Mouse (Mus musculus) heart, embryonic 13.5 days (tissue): Measurements from ENCODE around the gene Lurap1. TPM values are rescaled to one million over a fixed set of nuclear protein-coding genes. Genes with fewer than 3 reads are reported as not detected.
A peak's percentile ranks its signal among the peaks of the same experiment; 100 is the strongest.

Experiments
- ATAC-seq: fragments of 200-750 bp; cut with Nextera tagmentation; 2 replicates; pipeline ENCODE4 v1.8.0; 2017; ENCODE audit warnings: moderate TSS enrichment; ENCODE audit not compliant: insufficient number of reproducible peaks, low FRiP score, low TSS enrichment; ENCODE audit errors: extremely low read depth
- H3K27ac ChIP-seq: fragments of 300-500 bp; sonication (generic); replicated peaks from 2 replicates; pipeline ENCODE4 v1.5.1; 2015; ENCODE audit warnings: moderate library complexity, mild to moderate bottlenecking, inconsistent platforms
- H3K27me3 ChIP-seq: fragments of 300-500 bp; sonication (generic); replicated peaks from 2 replicates; pipeline ENCODE4 v1.6.1; 2015; ENCODE audit warnings: mild to moderate bottlenecking, inconsistent platforms
- H3K36me3 ChIP-seq: fragments of 300-500 bp; sonication (generic); 2 replicates; pipeline ENCODE4 v1.6.1; 2015; ENCODE audit warnings: mild to moderate bottlenecking, inconsistent platforms
- H3K4me1 ChIP-seq: fragments of 300-500 bp; sonication (generic); 2 replicates; pipeline ENCODE4 v1.6.1; 2015; ENCODE audit warnings: inconsistent platforms
- H3K4me2 ChIP-seq: fragments of 300-500 bp; sonication (generic); 2 replicates; pipeline ENCODE4 v1.6.1; 2015; ENCODE audit warnings: inconsistent platforms, mild to moderate bottlenecking, moderate library complexity
- H3K4me3 ChIP-seq: fragments of 300-500 bp; sonication (generic); 2 replicates; pipeline ENCODE4 v1.5.1; 2015; ENCODE audit warnings: moderate library complexity, mild to moderate bottlenecking, inconsistent platforms
- H3K9ac ChIP-seq: fragments of 300-500 bp; sonication (generic); 2 replicates; pipeline ENCODE4 v1.6.1; 2015; ENCODE audit warnings: inconsistent platforms, mild to moderate bottlenecking, moderate library complexity
- H3K9me3 ChIP-seq: fragments of 300-500 bp; sonication (generic); 2 replicates; pipeline ENCODE4 v1.6.1; 2016; ENCODE audit warnings: inconsistent platforms
- WGBS: fragments of 180-500 bp; shearing (Covaris S2); methylation state at CpG from one replicate; pipeline ENCODE4 v1.1.7; 2015; ENCODE audit warnings: mixed read lengths; 5-methylcytosine and 5-hydroxymethylcytosine counted together
- polyA plus RNA-seq: library from polyadenylated mRNA; unstranded; fragments of >200 nt; fragmentation: Nextera tagmentation; extraction: Ambion mirVana; gene quantifications from 2 replicates; pipeline ENCODE4 v1.2.1, GENCODE M21; 2015

Lurap1 gene
- polyA plus RNA-seq, 1 experiment from 2014 or later: 1.8 TPM

DNA sequence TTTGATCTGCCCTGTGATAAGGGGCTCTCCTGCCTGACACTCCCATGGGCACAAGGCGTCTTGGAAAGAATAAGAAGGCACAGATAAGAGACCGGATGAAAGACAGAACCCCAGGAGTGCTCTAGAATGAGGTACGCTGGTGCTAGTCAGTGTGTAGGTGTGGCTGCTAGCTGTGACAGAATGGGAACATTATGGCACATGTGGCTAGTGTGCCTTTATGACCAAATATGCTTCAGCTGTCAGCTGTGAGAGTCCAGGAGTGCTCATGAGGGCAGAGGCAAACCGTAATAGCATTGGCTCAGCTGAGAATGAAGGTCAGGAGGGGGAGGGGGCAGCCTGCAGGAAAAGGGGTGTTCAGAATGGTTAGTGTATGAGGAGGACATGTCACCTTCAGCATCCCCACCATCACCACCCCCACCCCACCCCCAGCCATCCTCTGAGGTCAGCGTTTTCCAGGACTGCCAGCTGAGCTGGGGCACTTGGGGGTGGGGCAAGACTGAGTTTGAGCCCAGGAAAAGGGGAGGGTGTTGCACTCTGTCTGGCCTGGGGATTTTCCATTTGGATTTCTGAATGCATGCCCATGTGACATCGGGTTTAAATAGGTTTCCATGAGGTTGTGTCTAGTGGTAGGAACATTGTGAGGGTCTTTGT is 23.5 kb upstream of the Lurap1 start:
- Histone ChIP-seq H3K36me3 (no peaks in the 10 kb centered on the region), H3K4me1 (peaks cover 46% of the 10 kb centered on the region), H3K9me3 (no peaks in the 10 kb centered on the region), H3K27me3 (no peaks in the 10 kb centered on the region), H3K27ac (peak overlapping the region; percentile 89), H3K4me2 (peak overlapping the region; percentile 11; the same call in 1 of the 2 replicates), H3K4me3 (no peak overlapping the region), H3K9ac (peak overlapping the region; percentile 52; the same call in 1 of the 2 replicates)
- ATAC-seq: peak; percentile 23; the same call in 1 of the 2 replicates
- 18% methylated on average over 6 of the region's 6 CpGs for WGBS

DNA sequence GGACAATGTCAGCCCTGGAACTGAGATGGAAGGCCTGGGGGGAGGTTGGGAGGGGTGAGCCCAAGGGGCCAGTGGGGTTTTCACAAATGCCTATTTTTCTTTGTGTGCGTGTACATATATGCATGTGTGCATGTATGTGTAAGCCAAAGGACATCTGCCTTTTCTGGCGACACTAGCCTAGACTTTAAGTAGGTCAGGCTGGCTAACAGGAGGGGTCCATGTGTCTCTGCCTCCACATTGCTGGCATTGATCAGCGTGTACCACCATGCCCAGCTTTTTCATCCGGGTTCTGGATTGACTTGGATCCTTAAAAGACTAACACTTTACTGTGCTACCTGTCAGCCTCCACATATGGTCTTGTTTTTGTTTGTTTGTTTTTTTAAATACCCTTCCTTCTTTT is 22.6 kb upstream of the Lurap1 start:
- Histone ChIP-seq H3K9ac (no peak overlapping the region), H3K4me1 (peaks cover 46% of the 10 kb centered on the region), H3K36me3 (no peaks in the 10 kb centered on the region), H3K9me3 (no peaks in the 10 kb centered on the region), H3K4me3 (no peak overlapping the region), H3K27me3 (no peaks in the 10 kb centered on the region), H3K4me2 (no peak overlapping the region), H3K27ac (peak overlapping the region; percentile 89)
- no peak for ATAC-seq
- 82% methylated on average over 4 of the region's 4 CpGs for WGBS

DNA sequence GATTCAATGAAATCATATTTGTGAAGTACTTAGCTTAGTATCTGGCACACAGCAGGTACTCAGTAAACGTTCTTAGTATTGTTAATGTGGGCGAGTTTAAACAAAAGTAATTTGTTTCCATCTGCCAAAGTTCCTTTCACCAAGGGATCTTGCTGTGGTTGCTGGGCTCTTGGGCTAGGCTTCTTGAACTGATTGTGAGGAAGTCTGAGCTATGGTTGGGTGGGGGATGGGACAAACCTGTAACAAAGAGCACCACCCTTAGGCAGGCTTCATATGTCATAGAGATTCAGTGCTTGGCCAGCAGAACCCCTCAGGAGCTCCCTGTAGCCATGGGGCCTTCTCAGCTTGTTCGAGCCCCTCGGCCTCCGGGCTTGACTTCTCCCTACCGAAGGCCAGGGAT is 21.9 kb upstream of the Lurap1 start, which contains the start of the genes 1700042G07Rik and Gm49337:
Gene 1700042G07Rik, plus strand, starts transcription at position 301 of the 400 bp plus-strand sequence.
Gene Gm49337, plus strand, starts transcription at position 313 of the 400 bp plus-strand sequence.
- Histone ChIP-seq H3K27ac (peak within 1 kb of the TSS; percentile 89), H3K9ac (0 out of 2 replicates have a peak within 1 kb of the TSS, but pooled peaks have one; percentile 52), H3K9me3 (no peaks in the 10 kb centered on the region), H3K27me3 (no peaks in the 10 kb centered on the region), H3K36me3 (no peaks in the 10 kb centered on the region), H3K4me2 (no peak within 1 kb of the TSS), H3K4me1 (peaks cover 46% of the 10 kb centered on the region), H3K4me3 (no peak within 1 kb of the TSS)
- WGBS: 84% methylated on average over 6 of the region's 6 CpGs
- no peak for ATAC-seq

DNA sequence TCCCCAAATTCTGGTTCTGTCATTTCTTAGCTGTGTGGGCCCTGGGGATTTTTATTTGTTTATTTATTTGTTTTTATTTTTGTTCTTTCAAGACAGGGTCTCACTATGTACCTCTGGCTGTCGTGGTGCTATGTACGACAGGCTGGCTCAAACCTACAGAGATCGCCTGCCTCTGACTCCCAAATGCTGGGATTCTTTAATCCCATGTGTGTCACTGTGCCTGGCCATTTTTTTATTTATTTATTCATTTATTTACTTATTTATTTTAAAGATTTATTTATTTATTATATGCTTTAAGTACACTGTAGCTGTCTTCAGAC is 18.2 kb upstream of the Lurap1 start:
- no peaks in the 10 kb centered on the region for H3K27me3 ChIP-seq
- peaks cover 17% of the 10 kb centered on the region for H3K4me1 ChIP-seq
- H3K4me2 ChIP-seq: no peak overlapping the region
- no peaks in the 10 kb centered on the region for H3K36me3 ChIP-seq
- WGBS: 68% methylated on average over 3 of the region's 3 CpGs
- no peak overlapping the region for H3K9ac ChIP-seq
- no peaks in the 10 kb centered on the region for H3K9me3 ChIP-seq
- H3K27ac ChIP-seq: no peak overlapping the region
- H3K4me3 ChIP-seq: no peak overlapping the region
- ATAC-seq: no peak

DNA sequence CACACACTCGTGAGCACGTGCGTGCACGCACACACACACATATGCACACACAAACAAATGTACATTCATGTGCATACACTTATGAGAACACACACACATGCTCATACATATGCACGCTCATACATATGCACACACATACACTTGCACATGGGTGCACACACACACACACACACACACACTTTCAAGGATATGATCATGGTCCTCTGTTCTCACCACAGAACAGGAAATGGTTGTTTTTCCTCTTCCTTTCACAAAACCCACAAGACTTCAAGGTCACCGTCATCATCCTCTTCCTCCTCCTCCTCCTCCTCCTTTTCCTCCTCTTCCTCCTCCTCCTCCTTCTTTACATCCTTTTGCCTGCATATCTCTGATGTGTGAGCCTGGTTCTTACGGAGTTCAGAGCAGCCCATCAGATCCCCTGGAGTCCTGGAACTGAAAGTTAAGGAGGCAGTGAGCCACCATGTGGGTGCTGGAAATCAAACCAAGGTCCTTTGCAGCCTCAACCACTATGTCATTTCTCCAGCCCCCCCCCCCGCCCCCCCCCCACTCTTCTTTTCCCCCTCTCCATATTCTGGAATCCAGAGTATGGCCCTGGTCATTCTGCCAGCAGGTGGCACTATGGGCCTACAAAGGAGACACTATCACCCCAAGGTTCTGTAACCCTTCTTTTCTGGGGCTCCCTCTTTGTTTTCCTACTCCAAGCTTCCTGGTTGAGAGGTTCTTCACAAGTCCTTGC is 17.6 kb upstream of the Lurap1 start:
- Histone ChIP-seq H3K4me1 (peaks cover 12% of the 10 kb centered on the region; the same call in 1 of the 2 replicates), H3K27ac (no peak overlapping the region), H3K9me3 (no peaks in the 10 kb centered on the region), H3K9ac (0 out of 2 replicates have a peak overlapping the region, but pooled peaks have one; percentile 28), H3K27me3 (no peaks in the 10 kb centered on the region), H3K36me3 (no peaks in the 10 kb centered on the region), H3K4me2 (no peak overlapping the region), H3K4me3 (no peak overlapping the region)
- no peak for ATAC-seq
- WGBS: 72% methylated on average over 7 of the region's 8 CpGs

DNA sequence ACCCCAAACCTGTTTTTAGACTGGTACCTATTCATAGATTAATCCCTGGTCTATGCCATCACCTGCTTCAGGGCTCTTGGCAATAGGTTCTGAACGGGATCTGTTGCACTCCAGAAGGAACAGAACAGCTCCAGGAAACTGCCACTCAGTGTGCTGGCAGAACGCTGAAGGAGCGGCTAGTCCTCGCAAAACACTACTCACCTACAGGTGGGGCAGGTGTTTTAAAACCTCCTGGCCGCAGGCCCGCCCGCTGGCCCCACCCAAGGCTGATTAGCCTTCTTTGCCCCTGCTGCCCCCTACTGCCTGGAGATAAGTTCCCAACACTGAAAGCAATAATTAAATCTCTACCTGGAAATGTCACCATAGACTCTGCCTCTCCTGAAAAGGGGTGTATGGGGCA is 16.3 kb upstream of the Lurap1 start, which contains the start of gene Tspan1:
Gene Tspan1, minus strand, starts transcription at position 198 of the 400 bp plus-strand sequence.
- no peaks in the 10 kb centered on the region for H3K36me3 ChIP-seq
- H3K4me1 ChIP-seq: peaks cover 14% of the 10 kb centered on the region; the same call in 1 of the 2 replicates
- no peaks in the 10 kb centered on the region for H3K27me3 ChIP-seq
- H3K9ac ChIP-seq: no peak within 1 kb of the TSS
- H3K4me2 ChIP-seq: no peak within 1 kb of the TSS
- ATAC-seq: no peak
- no peak within 1 kb of the TSS for H3K4me3 ChIP-seq
- H3K27ac ChIP-seq: no peak within 1 kb of the TSS
- H3K9me3 ChIP-seq: no peaks in the 10 kb centered on the region
- WGBS: 25% methylated on average over 7 of the region's 7 CpGs

DNA sequence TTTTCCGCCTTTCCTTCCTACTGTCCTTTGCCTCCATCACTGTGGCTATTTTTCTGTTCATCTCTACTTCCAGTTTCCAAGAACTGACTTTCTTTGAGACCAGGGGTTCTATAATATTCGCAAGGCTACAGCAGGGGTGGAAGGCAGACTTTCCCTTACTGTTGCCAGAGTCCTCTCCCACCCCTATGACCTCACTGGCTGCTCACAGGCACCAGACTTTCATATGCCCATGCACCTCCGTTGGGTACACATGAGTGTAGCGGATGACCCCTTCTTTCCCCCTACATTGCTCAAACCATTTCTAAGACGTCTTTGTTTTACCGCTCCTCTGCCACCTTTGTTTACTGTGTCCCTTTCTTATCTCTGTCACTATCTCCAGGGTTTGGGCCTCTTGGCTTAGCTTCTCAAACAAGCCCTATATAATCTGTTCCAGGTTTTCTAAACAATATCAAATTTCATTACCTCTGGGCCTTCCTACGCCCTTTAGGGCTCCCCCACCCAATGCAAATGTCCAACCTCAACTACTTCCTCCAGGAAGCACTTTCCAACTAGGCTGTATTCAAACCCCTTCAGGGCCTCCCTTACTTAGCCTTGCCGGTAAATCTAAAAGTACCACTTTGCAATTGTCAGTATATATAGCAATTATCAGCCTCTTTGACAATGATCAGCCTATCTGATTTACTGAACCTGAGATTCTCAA is 14.7 kb upstream of the Lurap1 start:
- Histone ChIP-seq H3K27ac (no peak overlapping the region), H3K36me3 (peaks cover 6% of the 10 kb centered on the region; the same call in 1 of the 2 replicates), H3K27me3 (no peaks in the 10 kb centered on the region), H3K9ac (no peak overlapping the region), H3K4me2 (no peak overlapping the region), H3K9me3 (no peaks in the 10 kb centered on the region), H3K4me1 (peaks cover 24% of the 10 kb centered on the region), H3K4me3 (no peak overlapping the region)
- WGBS: 70% methylated on average over 8 of the region's 8 CpGs
- no peak for ATAC-seq

DNA sequence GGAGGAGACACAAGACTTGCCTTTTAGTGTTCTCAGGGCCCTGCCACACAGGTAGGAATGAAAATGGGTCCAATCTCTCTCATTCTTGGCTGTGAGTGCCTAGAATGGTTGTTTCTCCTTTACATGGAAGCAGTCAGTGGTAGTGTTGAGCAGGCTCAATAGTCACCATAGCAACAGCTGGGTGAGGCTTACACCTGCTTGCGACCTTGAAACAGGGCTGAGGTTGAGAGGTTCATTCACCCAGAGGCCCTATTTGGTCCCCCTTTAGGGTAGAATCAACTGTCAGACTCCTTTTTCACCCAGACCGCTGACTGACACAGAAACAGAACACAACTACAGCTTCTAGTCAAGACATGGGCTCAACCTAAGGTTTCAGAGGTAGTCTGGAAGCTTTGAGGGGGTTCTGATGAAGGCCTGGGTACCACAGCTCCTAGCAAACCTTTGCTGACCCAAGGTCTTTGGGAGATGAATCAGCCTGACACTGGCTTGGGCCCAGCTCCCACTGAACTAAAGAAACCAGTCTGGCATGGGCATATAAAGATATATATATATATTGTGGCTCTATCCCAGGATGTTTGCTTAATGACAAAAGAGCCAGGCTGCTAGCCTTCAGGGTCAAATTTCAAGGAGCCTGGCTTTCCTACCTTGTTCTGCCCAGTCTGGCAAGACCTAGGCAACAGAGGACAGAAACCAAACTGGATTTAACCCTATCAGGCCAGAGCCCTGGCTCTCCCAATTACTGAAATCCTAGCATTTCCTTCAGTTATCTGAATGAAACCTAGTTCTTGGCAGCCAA is 13.8 kb upstream of the Lurap1 start:
- Histone ChIP-seq H3K4me3 (no peak overlapping the region), H3K27me3 (no peaks in the 10 kb centered on the region), H3K4me2 (no peak overlapping the region), H3K36me3 (peaks cover 15% of the 10 kb centered on the region), H3K9ac (no peak overlapping the region), H3K27ac (0 out of 2 replicates have a peak overlapping the region, but pooled peaks have one; percentile 1), H3K4me1 (peaks cover 33% of the 10 kb centered on the region), H3K9me3 (no peaks in the 10 kb centered on the region)
- ATAC-seq: no peak
- WGBS: 83% methylated on average over 2 of the region's 2 CpGs

DNA sequence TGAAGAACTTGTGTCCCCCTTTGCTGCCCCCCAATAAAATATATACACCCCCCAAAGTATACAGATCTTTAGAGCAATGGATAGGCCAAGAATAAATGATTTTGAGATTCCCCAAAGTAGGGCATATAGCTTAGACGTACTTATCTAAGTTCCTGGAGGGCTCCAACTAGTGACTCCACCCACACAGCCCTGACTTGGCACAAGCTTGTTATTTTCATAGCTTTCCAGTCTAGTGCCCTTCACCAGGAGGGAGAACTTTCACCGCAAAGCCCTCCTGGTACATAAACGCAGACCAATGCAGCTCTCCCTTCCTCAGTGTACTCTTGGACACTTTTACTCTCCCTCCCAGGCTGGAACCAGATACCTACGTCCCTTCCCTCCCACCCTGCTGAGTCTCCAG is 11.0 kb upstream of the Lurap1 start:
- ATAC-seq: no peak
- 71% methylated on average over 4 of the region's 4 CpGs for WGBS

DNA sequence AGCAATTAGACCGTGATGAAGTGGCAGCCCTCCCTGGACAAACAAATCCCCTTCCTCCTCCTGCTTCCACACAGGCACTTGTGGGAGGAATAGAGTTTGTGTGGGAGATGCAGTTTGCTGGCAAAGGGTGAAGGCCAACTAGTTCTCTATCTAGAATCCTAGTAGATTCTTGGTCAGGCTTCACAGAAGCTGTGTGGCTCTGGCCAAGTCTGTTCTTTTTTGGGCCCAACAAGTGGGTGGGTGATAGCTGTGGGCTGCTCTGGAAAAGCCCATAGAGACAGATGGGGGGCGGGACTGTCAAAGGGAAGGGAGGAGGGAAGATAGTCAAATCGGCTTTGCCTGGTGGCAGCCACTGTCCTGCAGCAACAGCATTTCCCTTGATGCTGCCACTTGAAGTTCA is 9.6 kb upstream of the Lurap1 start:
- 40% methylated on average over 3 of the region's 3 CpGs for WGBS

More for the DNA sequence above, 11.0 kb upstream of the Lurap1 start:
- no peak overlapping the region for H3K27ac ChIP-seq
- peaks cover 34% of the 10 kb centered on the region for H3K4me1 ChIP-seq
- no peak overlapping the region for H3K4me3 ChIP-seq
- H3K9ac ChIP-seq: no peak overlapping the region
- no peaks in the 10 kb centered on the region for H3K9me3 ChIP-seq
- H3K27me3 ChIP-seq: no peaks in the 10 kb centered on the region
- H3K4me2 ChIP-seq: no peak overlapping the region
- peaks cover 43% of the 10 kb centered on the region for H3K36me3 ChIP-seq

More for the DNA sequence above, 9.6 kb upstream of the Lurap1 start:
- Histone ChIP-seq H3K9ac (peak overlapping the region; percentile 38; the same call in 1 of the 2 replicates), H3K4me3 (no peak overlapping the region), H3K27ac (peak overlapping the region; percentile 5; the same call in 1 of the 2 replicates), H3K36me3 (peaks cover 57% of the 10 kb centered on the region), H3K27me3 (no peaks in the 10 kb centered on the region), H3K4me1 (peaks cover 34% of the 10 kb centered on the region), H3K9me3 (no peaks in the 10 kb centered on the region), H3K4me2 (no peak overlapping the region)
- no peak for ATAC-seq
